Mouse (Mus musculus) testis, postnatal 14 days (tissue): ENCODE results near the gene 4930438A08Rik.
"Not testable (repeated sequence)": the region's sequence is repeated elsewhere in the genome, so short reads cannot be mapped to it uniquely, and the experiment has no call there.

ENCODE experiments used
- DNase-seq: peaks from one replicate; pipeline ENCODE4 v3.0.0; 2021; ENCODE audit warnings: low spot score

The 4930438A08Rik gene

DNA sequence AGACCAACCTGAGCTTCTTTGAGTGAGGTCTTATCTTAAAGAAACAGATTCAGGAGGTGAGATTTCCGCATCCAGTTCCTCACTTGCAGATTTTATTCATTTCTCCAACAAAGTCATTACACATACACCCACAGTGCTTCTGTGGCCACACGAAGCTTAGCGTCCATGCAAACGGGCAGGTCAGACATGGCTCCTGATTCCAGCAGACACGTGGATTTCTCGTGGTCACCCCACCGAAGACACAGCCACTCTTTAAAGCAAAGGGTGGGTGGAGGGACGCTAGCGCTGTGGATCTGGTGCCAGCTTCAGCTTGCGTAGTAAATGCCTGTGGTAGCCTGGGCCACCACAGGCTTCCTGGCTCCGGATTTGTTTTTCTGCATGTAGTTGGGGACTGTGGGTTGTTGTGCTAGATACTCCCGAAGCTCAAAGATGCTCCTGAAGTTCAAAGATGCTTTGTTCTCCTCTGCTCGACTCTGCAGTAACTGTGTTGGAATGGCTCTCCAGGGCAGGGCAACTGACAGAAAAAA, 7.4 kb downstream of the 4930438A08Rik start:
- no peak for DNase-seq

DNA sequence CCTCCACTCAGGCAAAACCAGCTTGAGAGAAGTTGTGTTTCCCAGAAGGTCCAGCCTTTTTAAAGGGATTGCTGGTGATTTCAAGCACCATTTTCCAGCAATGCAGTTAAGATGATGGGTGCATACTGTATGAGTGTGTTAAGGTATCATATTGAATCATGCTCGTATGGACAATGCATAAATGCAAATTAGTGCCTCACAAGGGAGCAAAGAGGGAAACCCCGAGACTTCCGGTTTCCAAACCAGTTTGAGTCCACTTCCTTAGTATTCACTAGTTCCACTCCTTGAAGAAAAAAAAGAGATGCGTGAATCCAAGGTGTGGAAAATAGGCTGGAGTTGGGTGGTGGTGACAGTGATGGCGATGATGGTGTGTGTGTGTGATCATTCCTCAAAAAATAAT, 7.9 kb downstream of the 4930438A08Rik start:
- DNase-seq = no peak

DNA sequence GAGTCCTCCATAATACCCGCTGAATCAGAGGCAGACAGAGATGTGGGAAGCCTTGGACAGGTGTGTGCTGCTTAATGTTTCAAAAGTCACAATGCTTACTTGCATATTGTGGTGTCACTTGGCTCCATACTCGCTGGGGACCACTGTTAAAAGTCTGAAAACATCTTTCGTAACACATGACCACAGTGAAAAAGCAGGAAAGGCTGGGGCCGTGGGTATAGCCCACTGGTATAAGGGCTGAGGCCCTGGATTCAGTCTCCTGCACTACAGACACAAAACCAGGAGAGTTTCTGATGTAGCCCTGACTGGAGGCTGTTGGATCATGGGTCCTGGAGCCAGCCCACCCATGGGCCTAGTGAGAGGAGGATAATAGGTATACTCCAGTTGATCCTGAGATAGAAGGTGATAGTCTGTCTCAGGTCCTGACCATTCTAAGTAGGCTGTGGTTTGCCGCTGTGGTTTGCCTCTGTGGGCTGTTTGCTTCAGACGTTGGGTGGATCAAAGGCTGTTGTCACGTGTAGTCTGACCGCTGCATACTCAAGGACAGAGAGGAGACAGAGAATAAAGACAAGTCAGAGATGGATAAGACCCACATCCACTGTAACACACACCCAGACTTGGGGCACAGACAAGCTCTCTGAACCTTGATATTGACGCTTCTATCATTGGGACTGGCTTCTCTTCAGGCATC, 15.5 kb downstream of the 4930438A08Rik start:
- no peak for DNase-seq

DNA sequence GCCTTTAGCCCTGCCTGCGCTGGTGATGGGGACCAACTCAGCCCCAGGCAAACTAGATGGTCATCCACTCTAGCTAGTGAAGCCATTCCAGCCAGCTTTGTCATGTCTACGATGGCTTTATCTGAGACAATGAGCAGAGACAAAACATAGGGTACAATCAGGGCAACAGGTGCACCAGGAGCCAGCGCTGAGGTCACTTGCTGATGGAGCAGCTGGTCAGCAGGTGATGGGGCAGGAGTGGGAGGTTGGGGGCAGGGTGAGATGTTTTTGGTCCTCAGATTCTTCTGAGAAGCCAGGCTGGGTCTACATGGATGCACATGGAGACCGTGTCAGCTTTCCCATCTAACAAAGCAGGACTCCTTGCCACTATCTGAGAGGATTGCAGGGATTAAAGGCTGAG, 16.2 kb downstream of the 4930438A08Rik start:
- no peak for DNase-seq

DNA sequence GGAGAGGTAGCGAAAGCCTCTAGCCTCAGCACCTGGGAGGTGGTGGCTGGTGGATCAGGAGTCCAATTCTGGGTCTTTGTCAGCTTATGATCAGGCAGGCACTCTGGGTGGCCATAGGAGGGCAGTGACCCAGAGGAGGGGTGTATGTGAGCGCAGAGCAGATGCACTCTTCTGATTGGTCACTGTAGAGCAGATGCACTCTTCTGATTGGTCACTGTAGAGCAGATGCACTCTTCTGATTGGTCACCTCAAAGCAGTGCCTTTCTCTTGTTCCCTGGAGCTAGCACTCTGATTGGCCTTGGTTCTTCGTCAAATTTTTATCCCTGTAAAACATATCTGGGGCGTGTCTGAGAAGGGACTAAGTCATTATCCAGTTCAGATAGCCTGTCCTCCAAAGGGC, 18.2 kb downstream of the 4930438A08Rik start:
- DNase-seq = no peak

DNA sequence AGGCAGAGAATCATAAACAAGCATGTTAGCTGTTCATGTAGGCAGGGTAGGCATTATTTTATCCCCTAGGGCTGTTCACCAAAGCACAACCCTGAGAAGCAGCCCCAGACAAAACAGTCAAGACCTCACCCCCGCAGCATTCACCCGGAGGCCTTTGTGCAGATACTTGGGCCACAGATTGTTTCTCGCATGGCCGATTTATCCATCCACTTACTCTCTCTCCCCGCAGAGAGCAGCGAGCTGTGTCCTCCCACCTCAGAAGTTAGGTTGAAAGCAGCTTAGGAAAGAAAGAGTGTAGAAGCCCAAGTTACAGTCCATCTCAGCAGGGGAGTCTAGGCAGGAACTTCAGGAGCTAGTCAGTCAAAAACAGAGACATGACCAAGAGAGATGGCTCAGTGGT, 22.8 kb downstream of the 4930438A08Rik start:
- DNase-seq = no peak

DNA sequence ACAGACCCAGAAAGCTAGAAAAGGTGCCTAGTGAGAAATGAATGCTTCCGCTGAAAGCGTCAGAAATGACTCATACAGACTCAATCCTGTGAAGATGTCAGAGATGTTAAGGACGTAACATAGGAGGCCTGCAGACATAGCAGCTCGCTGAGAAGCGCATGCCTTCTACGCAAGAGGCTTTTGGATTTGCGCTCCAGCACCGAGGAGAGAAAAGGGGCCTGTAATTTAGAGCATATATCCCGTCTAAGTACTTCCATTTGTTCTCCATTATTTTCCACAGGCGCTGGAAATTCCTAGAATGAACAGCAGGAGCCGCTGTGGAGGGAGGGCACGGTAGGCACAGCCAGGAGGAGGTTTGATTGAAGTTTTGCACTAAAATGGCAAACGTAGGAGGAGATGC, 26.5 kb downstream of the 4930438A08Rik start:
- peak; percentile 65 for DNase-seq

DNA sequence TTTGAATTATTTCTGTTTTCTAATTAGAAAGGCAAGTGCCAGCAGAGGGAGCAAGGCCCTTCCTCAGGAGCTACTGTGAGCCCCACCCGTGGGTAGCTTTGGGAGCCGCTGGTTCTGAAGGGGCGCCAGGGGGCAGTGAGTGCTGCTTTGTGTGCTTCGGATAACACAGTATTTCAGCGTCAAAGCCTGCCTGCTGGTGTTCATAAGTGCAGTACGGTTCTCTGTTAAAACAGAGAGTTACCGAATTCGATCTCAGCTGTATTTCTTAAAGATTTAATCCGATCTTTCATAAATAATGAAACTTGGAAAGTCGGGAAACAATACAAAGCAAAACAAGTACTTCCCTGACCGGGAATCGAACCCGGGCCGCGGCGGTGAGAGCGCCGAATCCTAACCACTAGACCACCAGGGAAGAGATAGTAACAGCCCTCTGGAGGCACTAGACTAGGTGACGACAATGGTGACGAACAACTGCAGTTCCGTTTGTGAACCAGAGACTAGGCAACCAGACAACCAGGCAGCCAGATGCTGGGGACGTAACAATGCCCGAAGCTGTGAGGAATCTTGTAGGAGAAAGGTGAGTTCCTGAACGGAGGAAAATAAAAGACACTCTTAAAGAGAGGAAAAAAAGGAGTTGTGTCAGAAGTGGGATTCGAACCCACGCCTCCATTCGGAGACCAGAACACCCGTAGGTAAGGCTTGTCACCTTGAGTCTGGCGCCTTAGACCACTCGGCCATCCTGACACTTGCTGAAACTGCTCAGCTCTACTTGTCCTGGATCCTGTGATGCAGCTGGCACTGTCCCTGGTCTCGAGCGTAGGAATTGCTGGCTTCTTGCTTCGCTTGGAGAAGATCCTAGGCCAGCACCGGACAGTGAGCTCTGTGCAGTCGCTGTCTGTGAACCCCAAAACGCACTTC, 27.5 kb downstream of the 4930438A08Rik start:
- peak; percentile 89 for DNase-seq

DNA sequence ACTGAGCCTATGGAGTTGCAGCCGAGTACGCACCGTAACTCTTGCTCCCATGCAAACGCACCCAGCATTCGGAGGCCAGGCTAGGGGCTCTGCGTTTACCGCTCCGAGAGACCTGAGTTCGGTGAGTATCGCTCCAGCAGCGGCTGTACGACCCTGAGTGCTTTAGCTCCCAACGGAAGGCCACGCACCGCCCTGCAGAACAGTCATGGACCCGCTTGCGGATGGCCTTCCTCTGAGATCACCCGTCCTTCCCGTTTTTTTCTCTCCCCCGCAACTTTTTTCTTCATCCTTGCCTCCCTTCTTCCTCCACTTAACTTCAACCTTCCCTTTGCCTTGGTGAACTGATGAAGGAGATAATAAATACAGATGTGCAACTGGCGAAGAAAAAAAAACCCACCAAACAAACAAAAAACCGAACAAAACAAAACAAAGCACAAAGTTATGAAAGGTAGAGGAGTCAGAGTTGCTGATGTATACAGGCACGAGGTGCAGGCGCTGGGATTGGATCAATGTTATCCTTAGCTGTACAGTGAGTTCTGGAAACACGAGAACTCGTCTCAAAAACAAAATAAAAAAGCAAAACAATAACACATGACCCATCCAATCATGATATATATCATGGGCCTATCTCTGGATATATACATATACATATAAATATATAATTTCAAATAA, 28.3 kb downstream of the 4930438A08Rik start:
- DNase-seq = no peak

DNA sequence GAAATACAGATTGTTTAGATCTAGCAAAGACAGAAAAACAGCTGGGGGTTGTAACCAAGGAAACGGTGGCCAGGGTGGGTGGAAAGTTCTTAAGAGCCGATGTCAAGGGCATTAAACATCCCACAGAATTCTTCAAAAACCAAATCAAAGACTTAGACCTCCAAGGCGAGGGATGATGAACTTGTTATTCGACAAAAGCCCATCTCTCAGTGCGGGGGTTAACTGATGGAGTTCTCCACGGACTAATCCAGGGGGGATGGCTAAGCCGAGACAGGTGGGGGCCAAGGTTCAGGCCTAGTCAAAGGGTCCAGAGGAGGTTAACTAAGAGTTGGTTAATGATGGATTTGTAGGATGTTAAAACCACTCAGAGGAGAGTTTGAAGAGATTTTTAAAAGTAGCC, 29.0 kb downstream of the 4930438A08Rik start:
- DNase-seq = no peak

DNA sequence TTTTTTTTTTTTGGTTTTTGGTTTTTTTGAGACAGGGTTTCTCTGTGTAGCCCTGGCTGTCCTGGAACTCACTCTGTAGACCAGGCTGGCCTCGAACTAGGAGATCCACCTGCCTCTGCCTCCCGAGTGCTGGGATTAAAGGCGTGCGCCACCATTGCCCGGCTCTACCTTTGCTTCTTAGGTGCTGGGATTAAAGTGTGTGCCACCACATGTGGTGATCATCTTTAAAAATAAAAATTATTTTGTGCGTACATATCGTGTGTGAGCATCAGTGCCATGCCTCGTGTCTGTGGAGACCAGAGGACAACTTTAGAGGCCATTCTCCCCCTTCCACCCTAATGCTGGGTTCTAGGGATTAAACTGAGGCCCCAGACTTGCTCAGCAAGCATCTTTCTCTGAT, 30.7 kb downstream of the 4930438A08Rik start:
- DNase-seq = not testable (repeated sequence)

DNA sequence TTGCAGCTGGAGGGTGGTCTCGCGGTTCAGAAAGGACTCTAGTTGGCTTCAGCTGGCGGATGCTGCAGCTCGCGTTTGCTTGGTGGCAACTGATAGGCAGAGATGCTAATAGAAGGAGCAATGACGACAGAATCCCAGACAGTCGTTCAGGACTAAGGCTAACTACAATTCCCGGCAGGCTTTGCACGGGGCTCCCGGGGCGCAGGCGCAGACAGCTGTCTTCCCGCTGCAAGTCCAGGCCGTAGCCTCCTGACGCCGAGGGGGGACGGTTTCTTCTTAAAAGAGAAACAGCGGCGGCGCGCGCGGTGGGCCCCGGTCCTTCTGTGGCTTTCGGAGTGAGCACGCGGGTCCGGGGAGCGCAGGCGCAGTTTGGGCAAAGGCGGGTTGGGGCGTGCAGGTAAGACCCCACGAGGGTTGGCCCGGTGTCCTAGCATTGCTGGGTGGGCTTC, 32.3 kb downstream of the 4930438A08Rik start, which contains the start of gene Zfp692:
Gene Zfp692 (plus strand): TSS at position 210 of the 449 bp plus-strand sequence.
- peak; percentile 94 for DNase-seq

DNA sequence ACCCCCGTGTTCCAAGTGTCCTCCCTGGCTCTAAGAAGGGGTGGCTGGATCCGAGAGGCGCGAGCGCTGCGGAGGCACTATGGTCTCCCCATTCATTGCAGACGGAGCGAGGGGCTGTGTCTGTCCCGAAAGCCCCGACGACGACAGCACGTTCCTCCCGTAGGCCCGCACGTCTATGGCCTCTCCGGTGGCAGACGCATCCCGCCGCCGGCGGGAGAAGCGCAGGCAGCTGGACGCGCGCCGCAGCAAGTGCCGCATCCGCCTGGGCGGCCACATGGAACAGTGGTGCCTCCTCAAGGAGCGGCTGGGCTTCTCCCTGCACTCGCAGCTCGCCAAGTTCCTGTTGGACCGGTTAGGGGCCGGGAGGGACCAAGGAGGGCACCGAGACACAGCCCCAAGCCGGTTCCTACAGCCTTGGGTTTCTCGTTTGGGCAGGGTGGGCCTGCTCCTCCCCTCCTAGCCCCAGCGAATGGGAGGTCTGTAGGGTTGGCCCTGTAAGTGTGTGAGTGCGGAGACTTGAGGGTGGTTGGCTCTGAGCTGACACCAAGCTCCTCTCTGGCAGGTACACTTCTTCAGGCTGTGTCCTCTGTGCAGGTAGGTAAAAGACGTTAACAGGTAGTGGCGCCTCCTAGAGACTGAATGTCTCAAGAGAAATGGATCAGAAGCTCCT, 32.9 kb downstream of the 4930438A08Rik start:
- DNase-seq = peak; percentile 70

DNA sequence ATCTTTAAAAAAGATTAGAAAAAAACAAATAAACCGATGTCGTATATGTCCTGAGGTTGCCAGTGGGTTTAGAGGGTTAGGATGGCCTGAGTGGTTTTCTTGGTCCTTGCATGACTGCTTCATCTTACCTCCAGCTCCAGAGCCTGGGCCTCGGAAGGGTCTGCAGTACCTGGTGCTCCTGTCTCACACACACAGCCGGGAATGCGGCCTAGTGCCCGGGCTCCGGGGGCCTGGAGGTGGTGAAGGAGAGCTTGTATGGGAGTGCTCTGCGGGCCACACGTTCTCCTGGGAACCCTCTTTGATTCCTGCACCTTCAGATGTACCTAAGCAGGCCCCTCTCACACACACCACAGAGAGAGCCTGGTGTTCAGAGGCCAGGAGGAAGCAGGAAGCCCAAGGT, 34.1 kb downstream of the 4930438A08Rik start:
- no peak for DNase-seq

DNA sequence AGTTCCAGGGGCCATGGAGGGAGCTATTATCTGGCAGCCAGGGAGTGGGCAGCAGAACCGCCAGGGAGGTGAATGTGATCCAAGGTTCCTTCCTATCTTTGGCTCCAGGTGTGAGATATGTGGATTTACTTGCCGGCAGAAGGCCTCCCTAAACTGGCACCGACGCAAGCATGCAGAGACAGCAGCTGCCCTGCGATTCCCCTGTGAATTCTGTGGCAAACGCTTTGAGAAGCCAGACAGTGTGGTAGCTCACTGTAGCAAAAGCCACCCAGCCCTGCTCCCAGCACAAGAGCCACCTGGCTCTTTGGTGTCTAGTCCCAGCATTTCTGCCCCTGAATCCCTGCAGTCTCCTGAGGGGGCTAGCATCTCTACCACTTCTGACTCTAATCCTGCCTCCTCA, 39.5 kb downstream of the 4930438A08Rik start:
- DNase-seq = no peak

DNA sequence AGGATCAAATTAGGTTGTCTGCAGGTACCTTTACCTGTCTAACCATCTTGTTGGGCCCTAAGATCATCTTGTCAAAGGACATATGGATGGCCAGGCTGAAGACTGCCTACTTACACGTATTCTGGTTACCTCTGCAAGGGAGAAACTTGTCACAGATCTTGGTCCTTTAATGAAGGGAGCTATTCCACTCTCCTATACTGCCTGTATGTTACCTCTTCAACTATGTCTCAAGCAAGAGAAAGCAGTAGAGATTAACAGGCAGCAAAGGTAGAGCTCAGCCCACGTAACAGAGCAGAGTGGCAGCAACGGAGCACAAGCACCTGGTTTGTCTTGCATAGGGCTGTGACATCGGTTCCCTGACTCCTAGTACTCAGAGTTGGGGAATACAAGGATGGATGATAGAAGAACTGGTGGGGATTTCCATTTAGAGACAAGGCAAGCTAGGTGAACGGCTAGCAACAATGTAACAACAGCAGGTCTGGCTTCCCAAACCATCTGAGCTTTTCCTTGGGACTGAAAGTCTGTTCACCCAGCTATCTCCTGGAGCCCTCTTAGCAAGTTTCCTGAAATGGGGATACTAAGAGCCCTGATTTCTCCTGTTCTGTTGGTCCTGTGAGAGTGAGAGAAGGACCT, 41.1 kb downstream of the 4930438A08Rik start:
- peak; percentile 62 for DNase-seq

DNA sequence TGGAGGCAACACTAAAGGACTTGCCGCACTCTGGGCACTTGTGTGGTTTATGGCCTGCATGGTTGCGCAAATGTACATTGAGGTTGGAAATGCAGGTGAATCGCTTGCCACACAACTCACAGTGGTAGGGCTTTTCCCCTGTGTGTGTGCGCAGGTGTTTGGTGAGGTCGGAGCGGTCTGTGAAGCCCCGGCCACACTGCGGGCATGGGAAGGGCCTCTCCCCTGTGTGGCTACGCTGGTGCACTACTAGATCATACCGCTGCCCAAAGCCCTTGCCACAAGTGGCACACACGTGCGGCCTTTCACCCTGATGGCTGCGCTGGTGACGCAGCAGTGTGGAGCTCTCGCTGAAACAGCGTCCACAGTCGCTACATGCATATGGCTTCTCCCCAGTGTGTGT, 41.7 kb downstream of the 4930438A08Rik start:
- peak; percentile 31 for DNase-seq

DNA sequence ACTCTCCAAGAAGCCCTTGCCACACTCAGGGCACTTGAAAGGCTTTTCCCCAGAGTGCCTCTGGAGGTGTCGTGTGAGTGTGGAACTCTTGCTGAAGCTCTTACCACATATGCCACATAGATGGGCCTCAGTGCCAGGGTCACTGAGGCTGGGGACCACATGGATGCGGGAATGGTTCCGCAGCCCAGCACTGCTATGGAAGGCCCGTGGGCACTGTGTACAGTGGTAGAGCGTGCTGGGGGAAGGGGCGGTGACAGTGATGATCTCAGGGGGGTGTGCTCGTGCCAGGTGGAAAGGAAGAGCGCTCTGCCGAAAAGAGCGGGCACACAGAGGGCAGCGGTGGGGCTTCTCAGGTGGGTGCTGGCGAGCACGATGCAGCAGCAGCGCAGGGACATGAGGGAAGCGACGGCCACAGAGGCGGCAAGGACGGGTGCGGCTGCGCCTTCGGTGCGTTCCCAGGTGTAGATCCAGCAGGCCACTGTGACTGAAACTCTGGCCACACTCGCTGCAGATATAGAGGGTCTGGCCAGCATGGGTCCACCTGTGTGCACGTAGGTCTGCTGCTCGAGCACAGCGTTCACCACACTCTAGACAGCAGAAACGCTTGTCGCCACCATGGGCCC, 42.3 kb downstream of the 4930438A08Rik start:
- no peak for DNase-seq

DNA sequence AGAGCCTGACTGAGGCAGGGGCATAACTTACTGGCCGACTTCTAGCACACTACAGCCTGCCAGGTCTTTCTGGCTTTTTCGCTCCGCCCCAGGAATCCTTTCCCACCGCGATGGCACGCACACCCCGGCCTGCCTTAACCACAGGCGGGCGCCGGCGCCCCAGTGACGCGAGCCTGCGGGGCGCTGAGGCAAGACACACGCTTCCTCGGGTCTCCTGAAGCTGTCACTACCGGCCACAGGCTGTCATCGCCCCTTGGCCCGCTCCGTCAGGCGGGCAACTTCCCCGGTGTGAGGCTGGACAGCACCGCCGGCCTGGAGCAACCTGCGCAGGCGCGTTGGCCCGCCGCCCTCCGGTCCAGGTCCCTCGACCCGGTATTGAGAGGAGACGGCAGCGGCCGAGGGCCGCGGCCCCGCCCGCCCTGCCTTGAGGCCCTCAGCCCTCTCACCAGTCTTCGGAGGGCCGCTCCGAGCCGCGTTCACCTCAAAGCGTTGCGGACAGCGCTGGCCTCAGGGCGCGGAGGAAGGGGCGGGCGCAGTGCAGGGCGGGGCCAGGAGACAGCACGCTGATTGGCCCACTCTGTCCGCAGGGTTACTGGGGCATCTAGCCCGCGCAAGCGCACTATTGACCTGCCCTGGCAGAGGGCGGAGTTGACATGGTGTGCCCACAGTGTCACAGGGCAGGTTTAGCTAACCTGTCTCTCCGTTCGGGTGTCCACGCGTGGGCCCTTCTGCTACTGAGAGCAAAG, 48.4 kb downstream of the 4930438A08Rik start:
- peak; percentile 97 for DNase-seq
